Mouse (Mus musculus) embryo, embryonic 11 days (tissue): Measurements from ENCODE around the gene Krtap17-1.

ENCODE experiments used
- DNase-seq: peaks from one replicate; pipeline ENCODE4 v3.0.0-alpha.2; 2015

Krtap17-1 gene

DNA sequence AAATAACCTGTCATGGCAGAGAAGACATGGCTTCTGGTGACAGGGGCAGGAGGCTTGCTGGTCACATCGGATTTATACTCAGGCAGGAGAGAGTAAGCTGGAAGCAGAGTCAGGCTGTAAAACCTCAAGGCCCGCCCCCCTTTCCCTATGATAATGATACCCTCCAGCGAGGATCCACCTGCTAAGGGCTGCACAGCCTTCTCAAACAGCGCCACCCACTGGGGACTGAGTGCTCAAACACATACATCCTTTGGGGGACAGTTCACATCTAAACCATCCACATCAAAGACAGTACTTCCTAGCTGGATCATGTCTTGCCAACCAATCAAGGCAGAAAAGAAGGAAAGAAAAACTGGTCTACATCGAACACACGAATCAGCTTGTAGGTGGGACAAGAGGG, 29.6 kb downstream of the Krtap17-1 start:
- DNase-seq = peak; percentile 19

DNA sequence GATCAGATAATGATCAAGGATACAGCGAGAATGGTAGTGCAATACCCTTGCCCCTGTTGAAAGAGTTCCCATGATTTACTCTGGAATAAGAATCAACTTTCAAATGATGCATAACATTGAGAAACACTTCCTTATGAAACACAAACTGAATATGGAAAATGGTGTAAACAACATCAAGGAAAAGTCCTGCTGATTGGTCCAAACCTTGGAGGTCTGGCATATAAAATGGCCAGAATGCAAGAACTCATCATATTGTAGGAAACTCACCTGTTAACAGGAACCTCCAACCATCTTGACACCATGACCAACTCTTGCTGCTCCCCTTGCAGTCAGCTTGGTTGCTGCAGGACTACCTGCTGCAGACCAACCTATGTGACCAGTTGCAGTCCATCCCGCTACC, 45.6 kb downstream of the Krtap17-1 start, which contains the start of gene Krtap9-5:
Krtap9-5 (plus strand) TSS at position 301 of the 400 bp plus-strand sequence.
- no peak for DNase-seq
